Comparison of ENCODE assay signal across 21 mouse cellular contexts in the genomic region with DNA sequence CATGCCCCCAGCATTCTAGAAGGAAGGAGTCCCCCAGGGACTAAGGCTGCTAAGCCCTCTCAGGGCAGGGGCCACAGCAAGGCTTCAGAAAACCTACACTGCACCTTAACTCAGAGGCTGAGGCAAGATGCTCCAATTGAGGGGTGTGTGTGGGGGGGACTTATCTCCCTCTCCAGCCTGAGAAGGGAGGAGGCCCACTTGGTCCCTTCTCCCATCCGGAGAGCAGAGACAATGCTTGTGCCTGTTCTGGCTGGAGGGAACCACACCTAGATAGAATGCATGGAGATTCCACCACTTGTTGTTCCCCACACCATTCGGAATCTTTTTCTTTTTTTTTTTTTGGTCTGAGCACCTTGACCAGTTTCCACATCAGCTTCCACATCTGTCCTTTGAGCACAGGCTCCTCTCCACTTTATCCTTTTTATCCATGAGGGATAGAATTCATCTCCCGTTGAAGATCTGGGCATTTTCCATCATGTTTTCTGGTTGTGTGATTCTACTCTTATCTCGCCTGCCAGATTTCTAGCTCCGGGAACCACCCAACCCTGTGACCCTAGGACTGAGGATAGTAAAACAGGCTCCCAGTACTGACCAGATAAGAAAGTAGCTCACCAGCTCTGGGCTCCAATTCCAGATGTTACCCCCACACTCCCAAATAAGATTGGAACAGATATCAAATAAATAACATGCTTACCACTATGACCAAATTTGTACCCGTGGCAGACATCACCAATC. TPM values are rescaled to one million over a fixed set of nuclear protein-coding genes. Genes with fewer than 3 reads are reported as not detected.
"Had no signal": no experiment of that assay in that cellular context is flagged by ENCODE, and none has a peak within 500 bp of the region (broad histone marks: within the 10 kb centered on the region; RNA-seq: fewer than 3 reads in every experiment).

No protein-coding gene starts in this region.

- DNase-seq: liver, postnatal 0 days; lung, adult 2 months; lung, postnatal 14 days; lung, postnatal 36 days; right cerebral cortex, postnatal 14 days; thymus, adult 2 months; thymus, postnatal 4 days had no signal

- H3K4me1 ChIP-seq: lung, embryonic 15.5 days; megakaryocyte, embryonic 14.5 days; midbrain, embryonic 15.5 days had no signal

- ATAC-seq: liver, postnatal 0 days; lung, postnatal 0 days; midbrain, embryonic 13.5 days; midbrain, embryonic 15.5 days had no signal

- H3K4me3 ChIP-seq: lung, embryonic 15.5 days; megakaryocyte, embryonic 14.5 days; midbrain, embryonic 13.5 days; midbrain, embryonic 15.5 days; neural tube, embryonic 12.5 days; stomach, embryonic 15.5 days had no signal

- H3K27ac ChIP-seq: lung, embryonic 15.5 days; macrophage; midbrain, embryonic 13.5 days; midbrain, embryonic 15.5 days; neural tube, embryonic 12.5 days; stomach, embryonic 15.5 days; stomach, postnatal 0 days had no signal

- H3K9me3 ChIP-seq: lung, embryonic 15.5 days; megakaryocyte, embryonic 14.5 days; midbrain, embryonic 13.5 days; midbrain, embryonic 15.5 days; neural tube, embryonic 12.5 days; stomach, embryonic 15.5 days had no signal

- H3K36me3 ChIP-seq: lung, embryonic 15.5 days; stomach, embryonic 15.5 days had no signal

- H3K9ac ChIP-seq: liver, postnatal 0 days; lung, embryonic 15.5 days; midbrain, embryonic 13.5 days; midbrain, embryonic 15.5 days; neural tube, embryonic 12.5 days; stomach, embryonic 15.5 days had no signal

RNA-seq across cellular contexts. Expression of a gene that starts 24.8 kb away (rescaled TPM):
- total RNA-seq: megakaryocyte progenitor cell, adult 5-6 weeks had no signal

RNA-seq across cellular contexts. Expression of a gene that starts 38.3 kb away (rescaled TPM):
- polyA plus RNA-seq: lung, postnatal 0 days; macrophage; midbrain, embryonic 11.5 days had no signal

RNA-seq across cellular contexts. Expression of a gene that starts 52.9 kb away (rescaled TPM):
- total RNA-seq: megakaryocyte progenitor cell, adult 5-6 weeks; monocyte, adult 5-6 weeks; neutrophil, adult 5-6 weeks had no signal
- polyA plus RNA-seq: liver, postnatal 0 days; macrophage; midbrain, embryonic 11.5 days; midbrain, embryonic 13.5 days; neural tube, embryonic 12.5 days; stomach, embryonic 15.5 days; urinary bladder, adult 2 months had no signal
